Mouse (Mus musculus): ENCODE measurements around the gene Gsdma2. TPM values are rescaled to one million over a fixed set of nuclear protein-coding genes. Genes with fewer than 3 reads are reported as not detected.
"Not testable (repeated sequence)": the region's sequence is repeated elsewhere in the genome, so short reads cannot be mapped to it uniquely, and the experiment has no call there.

Gene Gsdma2
- total RNA-seq (2021): 1 to 10 TPM in 1 of 2 experiments, not detected in 1; 1.7 TPM
- long read RNA-seq, experiment 1: 0 reads
- long read RNA-seq, experiment 2: 0 reads

- intact Hi-C loops (cut with DNase I): no loop called here
- DNase-seq: no peak
These were observed at the start of gene Gsdma2 for GRCm38 (mm10) chr11:98646459-98646858. Gene Gsdma2 (plus strand): TSS chr11:98646759.

DNA sequence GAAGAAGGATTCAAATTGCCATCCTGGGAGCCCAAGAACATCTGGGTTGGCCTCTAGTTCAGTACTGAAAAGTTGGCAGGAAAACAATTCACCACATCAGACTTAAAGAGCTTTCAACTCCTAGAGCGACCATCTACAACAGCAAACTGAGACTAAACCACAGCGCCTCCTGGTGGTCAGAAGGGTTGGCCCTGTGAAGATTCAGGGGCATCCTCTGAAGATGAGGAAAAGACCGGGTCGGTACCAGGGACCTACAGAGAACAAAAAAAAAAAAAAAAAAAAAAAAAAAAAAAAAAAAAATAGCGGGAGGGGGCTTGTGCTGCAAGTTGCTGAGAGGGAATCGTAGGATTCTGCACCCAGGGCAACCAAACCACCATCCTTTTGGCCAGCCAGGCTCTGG is 49.2 kb upstream of the Gsdma2 start:
- DNase-seq: peak in 1 of 2 experiments; percentile 25
- intact Hi-C loops (cut with DNase I): no loop called here

DNA sequence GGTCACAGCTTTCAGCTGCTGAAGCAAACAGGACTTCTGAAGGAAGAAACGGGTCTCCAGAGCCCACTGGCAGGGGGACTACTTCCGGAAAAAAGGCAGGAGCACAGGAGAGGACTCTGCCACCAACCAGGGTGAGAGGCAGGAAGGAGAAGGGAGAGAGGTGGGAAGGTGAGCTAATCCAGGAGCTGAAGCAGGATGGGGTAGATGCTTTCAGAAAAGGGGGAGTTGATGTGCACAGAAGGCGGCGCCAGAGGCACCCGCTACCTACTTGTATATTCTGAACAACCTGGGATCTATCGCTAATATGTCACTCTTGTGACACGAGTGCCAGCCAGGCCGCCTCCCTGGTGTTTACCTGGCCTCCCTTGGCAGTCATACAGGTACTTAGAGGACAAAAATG is 48.6 kb upstream of the Gsdma2 start, which contains the start of gene Lrrc3c:
Lrrc3c (plus strand) TSS at position 301 of the 400 bp plus-strand sequence.
- intact Hi-C loops (cut with DNase I): no loop called here
- peak in 1 of 2 experiments; percentile 9 for DNase-seq

DNA sequence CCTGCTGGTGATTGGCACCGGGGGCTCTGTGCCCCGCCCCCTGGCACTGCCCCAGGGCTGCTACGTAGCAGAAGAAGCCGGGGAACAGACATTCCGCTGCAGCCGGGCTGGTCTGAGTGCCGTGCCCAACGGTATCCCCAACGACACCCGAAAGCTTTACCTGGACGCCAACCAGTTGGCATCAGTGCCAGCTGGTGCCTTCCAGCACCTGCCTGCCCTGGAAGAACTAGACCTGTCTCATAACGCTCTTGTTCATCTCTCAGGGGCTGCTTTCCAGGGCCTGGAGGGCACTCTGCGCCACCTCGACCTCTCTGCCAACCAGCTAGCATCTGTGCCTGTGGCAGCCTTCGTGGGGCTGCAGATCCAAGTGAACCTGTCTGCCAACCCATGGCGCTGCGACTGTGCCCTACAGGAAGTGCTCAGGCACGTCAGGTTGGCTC is 47.7 kb upstream of the Gsdma2 start:
- intact Hi-C loops (cut with DNase I): no loop called here
- peak in 1 of 2 experiments; percentile 12 for DNase-seq

DNA sequence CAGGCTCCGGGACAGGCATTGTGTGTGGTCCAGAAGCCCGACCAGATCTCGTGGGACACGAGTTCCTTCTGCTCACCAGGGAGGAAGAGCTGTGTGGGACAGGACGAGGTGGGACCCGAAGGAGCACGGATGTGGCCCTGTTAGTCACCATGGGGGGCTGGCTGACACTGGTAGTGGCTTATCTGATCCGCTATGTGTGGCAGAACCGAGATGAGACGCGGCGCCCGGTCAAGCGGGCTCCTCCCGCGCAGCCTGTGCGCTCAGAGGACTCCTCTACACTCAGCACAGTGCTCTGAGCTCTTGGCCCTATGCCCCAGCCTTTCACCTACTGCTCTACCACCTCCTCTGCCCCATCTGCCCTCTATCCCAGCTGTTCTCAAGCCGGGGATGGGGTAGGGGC is 47.3 kb upstream of the Gsdma2 start:
- DNase-seq: no peak
- intact Hi-C loops (cut with DNase I): no loop called here

- no peak for DNase-seq
- intact Hi-C loops (cut with DNase I): loop anchor here (10.0 kb wide), 1 partner anchor 53 kb away; no protein-coding TSS in a partner anchor
These were observed 44.4 kb upstream of the Gsdma2 start for GRCm38 (mm10) chr11:98602090-98602690.

GRCm38 (mm10) chr11:98603953-98604352 is 42.6 kb upstream of the Gsdma2 start:
- intact Hi-C loops (cut with DNase I): loop anchor here (10.0 kb wide), 1 partner anchor 51 kb away; no protein-coding TSS in a partner anchor
- no peak for DNase-seq

GRCm38 (mm10) chr11:98604911-98605310 is 41.6 kb upstream of the Gsdma2 start:
- not testable (repeated sequence) for DNase-seq
- intact Hi-C loops (cut with DNase I): loop anchor here (10.0 kb wide), 1 partner anchor 50 kb away; no protein-coding TSS in a partner anchor

- DNase-seq: no peak
These were observed 39.8 kb upstream of the Gsdma2 start for GRCm38 (mm10) chr11:98606763-98607162.

DNA sequence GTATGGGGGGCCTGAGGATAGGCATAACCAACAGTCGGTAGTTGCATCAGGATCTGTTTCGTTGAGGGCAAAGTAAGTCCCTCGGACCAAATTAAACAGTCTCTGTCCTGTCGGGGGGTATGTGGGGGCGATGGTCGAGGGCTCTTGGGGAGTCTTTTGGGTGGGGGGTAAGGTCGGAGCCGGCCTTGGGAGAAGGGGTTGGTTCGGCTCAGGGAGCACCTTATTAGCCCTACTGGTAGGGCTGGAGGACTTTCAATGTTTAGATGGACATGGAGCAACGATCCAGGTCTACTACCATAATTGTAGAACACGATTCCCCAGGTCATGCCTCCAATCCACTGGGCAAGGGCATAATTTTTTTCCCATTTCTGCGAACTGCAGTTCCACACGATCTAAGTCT is 25.8 kb upstream of the Gsdma2 start:
- DNase-seq: no peak
- intact Hi-C loops (cut with DNase I): no loop called here

More at GRCm38 (mm10) chr11:98606763-98607162, 39.8 kb upstream of the Gsdma2 start:
- intact Hi-C loops (cut with DNase I): loop anchor here (10.0 kb wide), 1 partner anchor 48 kb away; no protein-coding TSS in a partner anchor

DNA sequence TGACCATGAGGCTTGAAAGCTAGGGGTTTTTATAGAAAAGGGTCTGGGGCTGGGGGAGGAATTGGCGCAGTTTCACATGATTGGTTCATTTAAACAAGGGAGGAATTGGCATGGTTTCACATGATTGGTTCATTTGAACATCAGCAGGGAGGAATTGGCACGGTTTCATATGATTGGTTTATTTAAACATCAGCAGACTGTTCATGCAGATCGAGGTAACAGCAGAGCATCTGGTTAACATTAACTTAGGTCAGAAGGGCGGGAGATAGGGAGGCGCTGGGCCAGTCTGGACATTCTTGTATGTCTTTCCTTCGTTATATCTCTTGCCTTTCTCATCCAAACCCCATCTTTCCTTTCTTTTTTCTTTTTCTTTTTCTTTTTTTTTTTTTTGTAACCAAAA is 22.6 kb upstream of the Gsdma2 start:
- DNase-seq; intact Hi-C loops (cut with DNase I): not testable (repeated sequence)

GRCm38 (mm10) chr11:98624381-98624780 is 22.2 kb upstream of the Gsdma2 start:
- DNase-seq; intact Hi-C loops (cut with DNase I): not testable (repeated sequence)

GRCm38 (mm10) chr11:98625611-98626410 is 20.7 kb upstream of the Gsdma2 start, which contains the start of the genes Gm12355 and Gsdma3:
Gene Gm12355 (minus strand): TSS chr11:98625661.
Gene Gsdma3 (plus strand): TSS chr11:98626360.
- DNase-seq: no peak
- intact Hi-C loops (cut with DNase I): no loop called here

DNA sequence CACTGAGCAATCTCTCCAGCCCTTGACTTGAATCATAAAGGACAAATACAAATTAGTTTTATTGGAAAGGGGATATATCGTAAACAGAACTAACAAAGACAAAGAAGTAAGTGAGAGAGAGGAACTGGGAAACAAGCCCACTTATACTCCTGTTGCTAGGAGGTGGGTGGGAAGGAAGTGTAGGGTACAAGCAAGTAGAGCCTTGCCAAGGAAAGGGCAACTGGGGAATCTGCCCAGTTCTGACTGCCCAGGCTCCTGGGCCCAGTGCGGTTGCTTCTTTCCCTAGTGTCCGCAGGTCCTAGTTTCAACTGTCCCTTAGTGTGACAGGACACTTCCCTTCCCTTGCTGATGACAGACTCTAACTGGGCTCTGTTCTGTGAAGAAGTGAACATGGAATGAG is 17.9 kb upstream of the Gsdma2 start:
- DNase-seq: no peak
- intact Hi-C loops (cut with DNase I): no loop called here

GRCm38 (mm10) chr11:98630646-98631045 is 15.9 kb upstream of the Gsdma2 start:
- intact Hi-C loops (cut with DNase I): no loop called here
- no peak for DNase-seq

DNA sequence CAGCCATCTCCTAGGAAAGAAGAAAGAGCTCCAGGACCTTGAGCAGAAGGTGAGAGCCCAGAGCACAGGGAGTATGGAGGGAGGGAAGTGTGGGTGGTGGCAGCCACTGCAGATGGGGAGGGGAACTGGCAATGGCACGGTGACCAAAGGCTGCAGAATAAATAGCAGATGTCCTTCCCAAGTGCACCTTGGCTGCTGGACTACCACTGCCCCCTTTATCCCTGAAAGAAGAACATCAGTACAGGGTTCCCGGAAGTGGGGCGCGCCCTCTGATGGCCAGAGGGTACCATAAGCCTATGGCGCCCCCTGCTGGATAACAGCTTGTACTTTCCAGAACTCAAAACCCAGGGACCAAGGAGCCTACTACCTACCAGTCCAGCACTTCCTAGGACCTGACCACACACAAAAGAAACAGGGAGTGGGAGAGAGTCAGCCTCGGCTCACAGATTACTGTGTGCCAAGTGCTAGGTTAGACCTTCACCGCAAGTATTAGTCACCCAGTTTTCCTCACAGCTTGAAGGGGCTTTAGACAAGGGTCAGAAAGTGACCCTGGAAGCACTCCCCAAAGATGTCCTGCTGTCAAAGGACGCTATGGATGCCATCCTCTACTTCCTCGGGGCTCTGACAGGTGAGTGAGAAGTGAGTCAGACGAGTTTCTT is 11.1 kb upstream of the Gsdma2 start:
- DNase-seq; intact Hi-C loops (cut with DNase I): not testable (repeated sequence)

DNA sequence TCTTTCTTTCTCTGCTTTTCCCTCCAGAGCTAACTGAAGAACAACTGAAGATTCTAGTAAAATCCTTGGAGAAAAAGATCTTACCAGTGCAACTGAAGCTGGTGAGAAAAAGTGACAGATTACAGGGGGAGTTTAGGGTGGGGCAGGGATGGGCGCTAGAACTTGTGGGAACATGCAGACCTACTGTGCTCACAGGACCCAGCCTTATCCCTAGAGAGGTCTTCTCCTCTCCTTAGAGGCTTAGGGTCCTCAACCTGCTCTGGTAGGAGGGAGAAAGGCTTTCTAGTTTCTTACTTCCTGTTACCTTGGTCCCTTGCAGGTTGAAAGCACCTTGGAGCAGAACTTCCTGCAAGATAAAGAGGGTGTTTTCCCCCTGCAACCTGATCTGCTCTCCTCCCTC is 9.1 kb upstream of the Gsdma2 start:
- intact Hi-C loops (cut with DNase I): no loop called here
- DNase-seq: no peak

DNA sequence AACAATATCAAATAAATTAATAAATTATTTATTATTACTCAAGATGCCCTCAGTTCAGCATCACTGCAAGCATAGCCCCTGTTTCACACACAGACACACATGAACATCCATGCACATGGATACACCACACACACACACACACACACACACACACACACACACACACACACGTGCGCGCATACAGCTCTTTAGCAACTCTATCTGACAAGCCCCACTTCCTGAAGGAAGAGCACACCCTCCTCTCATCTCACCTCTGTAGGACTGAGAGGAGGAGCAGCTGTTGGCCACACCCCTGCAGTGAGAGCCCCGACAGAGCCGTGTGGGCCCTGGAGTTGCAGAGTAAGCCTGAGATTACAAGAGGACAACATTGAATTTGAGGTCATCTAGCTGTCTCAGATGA is 6.5 kb upstream of the Gsdma2 start:
- intact Hi-C loops (cut with DNase I): no loop called here

DNA sequence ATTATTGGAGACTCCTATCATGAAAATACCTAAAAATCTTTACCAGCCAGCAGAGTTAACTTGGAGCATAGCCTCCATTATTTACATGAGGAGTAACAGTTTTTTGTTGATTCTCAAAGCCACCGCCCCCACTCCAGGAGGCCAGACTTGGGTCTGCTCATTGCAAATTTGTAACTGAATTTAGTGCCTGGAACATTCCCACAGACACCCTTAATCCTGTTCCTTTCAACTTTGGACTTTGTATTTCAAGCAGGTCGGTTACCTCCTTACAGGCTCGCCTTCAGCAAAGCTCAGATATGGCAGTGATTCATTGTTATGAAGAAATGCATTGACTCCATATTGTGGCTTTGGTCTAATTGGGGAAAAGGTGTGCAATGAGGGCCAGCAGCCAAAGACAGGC is 1.8 kb upstream of the Gsdma2 start:
- no peak for DNase-seq
- intact Hi-C loops (cut with DNase I): no loop called here

More for the DNA sequence above, 6.5 kb upstream of the Gsdma2 start:
- DNase-seq: no peak

- intact Hi-C loops (cut with DNase I): no loop called here
- DNase-seq: no peak
These were observed 613 bp upstream of the Gsdma2 start for GRCm38 (mm10) chr11:98645946-98646345.

GRCm38 (mm10) chr11:98655076-98655475 is 8.5 kb downstream of the Gsdma2 start:
- intact Hi-C loops (cut with DNase I): loop anchor here (10.0 kb wide), 1 partner anchor 50 kb away; no protein-coding TSS in a partner anchor
- DNase-seq: peak; percentile 8 to 19
